Mouse (Mus musculus) midbrain, embryonic 14.5 days (tissue): ENCODE data around the gene Coro1a. TPM values are rescaled to one million over a fixed set of nuclear protein-coding genes. Genes with fewer than 3 reads are reported as not detected.
A peak's percentile ranks its signal among the peaks of the same experiment; 100 is the strongest.

ENCODE experiments used
- ATAC-seq: fragments of 200-750 bp; cut with Nextera tagmentation; 2 replicates; pipeline ENCODE4 v1.8.0; 2017; ENCODE audit warnings: moderate number of reproducible peaks, moderate library complexity; ENCODE audit not compliant: low FRiP score, low TSS enrichment
- DNase-seq: peaks from one replicate; pipeline ENCODE4 v3.0.0-alpha.2; 2015
- H3K27ac ChIP-seq: fragments of 300-500 bp; sonication (generic); replicated peaks from 2 replicates; pipeline ENCODE4 v1.5.1; 2014; ENCODE audit warnings: mild to moderate bottlenecking, low read depth, low read length, moderate library complexity
- H3K27me3 ChIP-seq: fragments of 300-500 bp; sonication (generic); 2 replicates; pipeline ENCODE4 v1.6.1; 2014; ENCODE audit warnings: low read length, control low read depth, mixed read lengths; ENCODE audit not compliant: control insufficient read depth, insufficient read depth
- H3K36me3 ChIP-seq: fragments of 300-500 bp; sonication (generic); 2 replicates; pipeline ENCODE4 v1.6.1; 2014; ENCODE audit warnings: low read length, control low read depth; ENCODE audit not compliant: control insufficient read depth, insufficient read depth
- H3K4me1 ChIP-seq: fragments of 300-500 bp; sonication (generic); 2 replicates; pipeline ENCODE4 v1.6.1; 2014; ENCODE audit warnings: mild to moderate bottlenecking, antibody characterized with exemption, low read length, control low read depth; ENCODE audit not compliant: control insufficient read depth, insufficient read depth
- H3K4me2 ChIP-seq: fragments of 300-500 bp; sonication (generic); 2 replicates; pipeline ENCODE4 v1.6.1; 2014; ENCODE audit warnings: mild to moderate bottlenecking, low read length, moderate library complexity
- H3K4me3 ChIP-seq: fragments of 300-500 bp; sonication (generic); replicated peaks from 2 replicates; pipeline ENCODE4 v1.5.1; 2014; ENCODE audit warnings: low read depth, low read length
- H3K9ac ChIP-seq: fragments of 300-500 bp; sonication (generic); replicated peaks from 2 replicates; pipeline ENCODE4 v1.6.1; 2014; ENCODE audit warnings: mild to moderate bottlenecking, low read length, moderate library complexity
- H3K9me3 ChIP-seq: fragments of 300-500 bp; sonication (generic); 2 replicates; pipeline ENCODE4 v1.6.1; 2016; ENCODE audit warnings: low read length, control low read depth, mixed read lengths; ENCODE audit not compliant: control insufficient read depth
- WGBS: fragments of 180-500 bp; shearing (Covaris S2); extraction: QIAGEN DNeasy Blood & Tissue Kit; methylation state at CpG from one replicate; pipeline ENCODE4 v1.1.7; 2014; 5-methylcytosine and 5-hydroxymethylcytosine counted together
- polyA plus RNA-seq: library from polyadenylated mRNA; unstranded; fragments of >200 nt; fragmentation: Nextera tagmentation; extraction: Ambion mirVana; gene quantifications from 2 replicates; pipeline ENCODE4 v1.2.1, GENCODE M21; 2014

Gene Coro1a
- 95.0 and 115 TPM in 2 replicates for polyA plus RNA-seq

- Histone ChIP-seq H3K9me3 (no peaks in the 10 kb centered on the region), H3K9ac (no peak within 1 kb of the TSS), H3K36me3 (no peaks in the 10 kb centered on the region), H3K27ac (no peak within 1 kb of the TSS), H3K4me3 (no peak within 1 kb of the TSS), H3K4me2 (no peak within 1 kb of the TSS), H3K27me3 (no peaks in the 10 kb centered on the region), H3K4me1 (peaks cover 17% of the 10 kb centered on the region)
- ATAC-seq (no peak), DNase-seq (no peak)
- 89% methylated on average over 19 of the region's 19 CpGs for WGBS
Observed at GRCm38 (mm10) chr7:126707442-126708174, at the start of gene Coro1a. Gene Coro1a (minus strand): TSS chr7:126707787.

GRCm38 (mm10) chr7:126754866-126755265, 47.3 kb upstream of the Coro1a start:
- peak; percentile 68; the same call in 1 of the 2 replicates for ATAC-seq
- H3K9ac ChIP-seq, result no peak overlapping the region
- H3K4me2 ChIP-seq, result no peak overlapping the region
- under 1% methylated on average over 9 of the region's 9 CpGs for WGBS
- peak; percentile 89 for DNase-seq
- no peaks in the 10 kb centered on the region for H3K36me3 ChIP-seq
- no peaks in the 10 kb centered on the region for H3K9me3 ChIP-seq
- no peaks in the 10 kb centered on the region for H3K27me3 ChIP-seq
- H3K4me1 ChIP-seq, result no peaks in the 10 kb centered on the region; the same call in 1 of the 2 replicates
- H3K27ac ChIP-seq, result no peak overlapping the region
- H3K4me3 ChIP-seq, result no peak overlapping the region

- no peak overlapping the region for H3K4me2 ChIP-seq
- H3K27ac ChIP-seq, result no peak overlapping the region
- no peaks in the 10 kb centered on the region for H3K36me3 ChIP-seq
- 95% methylated on average over 17 of the region's 17 CpGs for WGBS
- DNase-seq, result no peak
- ATAC-seq, result no peak
- H3K27me3 ChIP-seq, result no peaks in the 10 kb centered on the region
- no peak overlapping the region for H3K4me3 ChIP-seq
- H3K9me3 ChIP-seq, result no peaks in the 10 kb centered on the region
- no peak overlapping the region for H3K9ac ChIP-seq
- no peaks in the 10 kb centered on the region for H3K4me1 ChIP-seq
Observed at GRCm38 (mm10) chr7:126749582-126750343, 42.2 kb upstream of the Coro1a start.

GRCm38 (mm10) chr7:126748824-126749223, 41.2 kb upstream of the Coro1a start:
- Histone ChIP-seq H3K27ac (no peak overlapping the region), H3K4me3 (no peak overlapping the region), H3K27me3 (no peaks in the 10 kb centered on the region), H3K9ac (no peak overlapping the region), H3K4me1 (no peaks in the 10 kb centered on the region), H3K4me2 (no peak overlapping the region), H3K36me3 (no peaks in the 10 kb centered on the region), H3K9me3 (no peaks in the 10 kb centered on the region)
- DNase-seq (no peak), ATAC-seq (no peak)
- 85% methylated on average over 7 of the region's 7 CpGs for WGBS

- no peak for ATAC-seq
- WGBS, result 51% methylated on average over 6 of the region's 6 CpGs
Observed at GRCm38 (mm10) chr7:126746798-126747197, 39.2 kb upstream of the Coro1a start.

DNA sequence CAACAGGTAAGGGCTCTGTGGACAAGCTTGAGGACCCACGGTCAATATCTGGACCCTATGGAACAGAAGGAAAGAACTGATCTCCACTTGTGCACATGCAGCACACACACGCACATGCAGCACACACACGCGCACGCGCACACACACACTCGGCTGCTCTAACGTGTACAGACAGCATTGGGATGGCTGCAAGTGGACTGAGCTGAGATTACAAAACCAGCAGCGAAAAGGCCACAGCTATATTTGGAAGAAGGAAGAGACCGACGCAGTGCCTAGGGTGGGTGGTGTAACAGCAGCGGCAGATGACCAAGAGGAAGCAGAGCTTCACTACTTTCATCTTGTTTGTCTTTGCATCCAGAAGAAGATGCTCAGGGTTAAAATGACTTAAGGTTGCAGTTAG, 38.5 kb upstream of the Coro1a start:
- no peaks in the 10 kb centered on the region for H3K4me1 ChIP-seq
- no peaks in the 10 kb centered on the region for H3K36me3 ChIP-seq
- H3K9ac ChIP-seq, result no peak overlapping the region
- ATAC-seq, result no peak
- H3K4me2 ChIP-seq, result no peak overlapping the region
- H3K4me3 ChIP-seq, result no peak overlapping the region
- no peak overlapping the region for H3K27ac ChIP-seq
- no peaks in the 10 kb centered on the region for H3K27me3 ChIP-seq
- whole genome bisulfite sequencing, result 93% methylated on average over 12 of the region's 12 CpGs
- no peak for DNase-seq
- no peaks in the 10 kb centered on the region for H3K9me3 ChIP-seq

More at GRCm38 (mm10) chr7:126746798-126747197, 39.2 kb upstream of the Coro1a start:
- H3K4me2 ChIP-seq, result no peak overlapping the region
- H3K9me3 ChIP-seq, result no peaks in the 10 kb centered on the region
- no peak overlapping the region for H3K4me3 ChIP-seq
- no peaks in the 10 kb centered on the region for H3K36me3 ChIP-seq
- no peak overlapping the region for H3K27ac ChIP-seq
- DNase-seq, result no peak
- H3K9ac ChIP-seq, result no peak overlapping the region
- H3K27me3 ChIP-seq, result no peaks in the 10 kb centered on the region
- H3K4me1 ChIP-seq, result no peaks in the 10 kb centered on the region

- ATAC-seq (no peak), DNase-seq (no peak)
- no peak overlapping the region for H3K4me2 ChIP-seq
- WGBS, result 94% methylated on average over 13 of the region's 13 CpGs
- no peaks in the 10 kb centered on the region for H3K27me3 ChIP-seq
- H3K9me3 ChIP-seq, result no peaks in the 10 kb centered on the region
- no peak overlapping the region for H3K4me3 ChIP-seq
- no peaks in the 10 kb centered on the region for H3K4me1 ChIP-seq
- H3K36me3 ChIP-seq, result no peaks in the 10 kb centered on the region
- no peak overlapping the region for H3K27ac ChIP-seq
- H3K9ac ChIP-seq, result no peak overlapping the region
Observed at GRCm38 (mm10) chr7:126741964-126742482, 34.4 kb upstream of the Coro1a start.

GRCm38 (mm10) chr7:126741452-126741851, 33.9 kb upstream of the Coro1a start:
- 91% methylated on average over 5 of the region's 5 CpGs for WGBS
- Histone ChIP-seq H3K36me3 (no peaks in the 10 kb centered on the region), H3K27ac (no peak overlapping the region), H3K27me3 (no peaks in the 10 kb centered on the region), H3K4me3 (no peak overlapping the region), H3K4me1 (no peaks in the 10 kb centered on the region), H3K9ac (no peak overlapping the region), H3K9me3 (no peaks in the 10 kb centered on the region), H3K4me2 (no peak overlapping the region)
- DNase-seq (no peak), ATAC-seq (no peak)
